Mouse (Mus musculus): Measurements from ENCODE around the gene Psmb5.
A peak's percentile ranks its signal among the peaks of the same experiment; 100 is the strongest.

The Psmb5 gene

GRCm38 (mm10) chr14:54592319-54592934 is 25.4 kb downstream of the Psmb5 start:
- no peak for DNase-seq (ENCODE audit: low spot score in 2 of 2)

- DNase-seq (ENCODE audit: low spot score in 2 of 2): no peak
These were observed 26.8 kb downstream of the Psmb5 start for GRCm38 (mm10) chr14:54591056-54591455.

GRCm38 (mm10) chr14:54583681-54584338 is 34.0 kb downstream of the Psmb5 start:
- DNase-seq (ENCODE audit: low spot score in 2 of 2): peak in 1 of 2 experiments; percentile 50

GRCm38 (mm10) chr14:54582536-54582935 is 35.3 kb downstream of the Psmb5 start:
- no peak for DNase-seq (ENCODE audit: low spot score in 2 of 2)

GRCm38 (mm10) chr14:54579638-54580037 is 38.2 kb downstream of the Psmb5 start:
- DNase-seq (ENCODE audit: low spot score in 2 of 2): no peak

- no peak for DNase-seq (ENCODE audit: low spot score in 2 of 2)
These were observed 39.8 kb downstream of the Psmb5 start for GRCm38 (mm10) chr14:54578063-54578462.

GRCm38 (mm10) chr14:54577089-54577982 is 40.5 kb downstream of the Psmb5 start, which contains the start of gene Ajuba:
Gene Ajuba (minus strand): TSS chr14:54577558.
- peak; percentile 20 to 29 for DNase-seq (ENCODE audit: low spot score in 2 of 2)

- no peak for DNase-seq (ENCODE audit: low spot score in 2 of 2)
These were observed 41.4 kb downstream of the Psmb5 start for GRCm38 (mm10) chr14:54576241-54577088.

GRCm38 (mm10) chr14:54575631-54576030 is 42.2 kb downstream of the Psmb5 start:
- DNase-seq (ENCODE audit: low spot score in 2 of 2): no peak

GRCm38 (mm10) chr14:54575031-54575430 is 42.8 kb downstream of the Psmb5 start:
- DNase-seq (ENCODE audit: low spot score in 2 of 2): no peak

GRCm38 (mm10) chr14:54574253-54574652 is 43.6 kb downstream of the Psmb5 start:
- DNase-seq (ENCODE audit: low spot score in 2 of 2): no peak

GRCm38 (mm10) chr14:54572790-54573736 is 44.8 kb downstream of the Psmb5 start:
- no peak for DNase-seq (ENCODE audit: low spot score in 2 of 2)

GRCm38 (mm10) chr14:54572122-54572521 is 45.7 kb downstream of the Psmb5 start:
- no peak for DNase-seq (ENCODE audit: low spot score in 2 of 2)

GRCm38 (mm10) chr14:54569451-54570392 is 48.1 kb downstream of the Psmb5 start:
- DNase-seq (ENCODE audit: low spot score in 2 of 2): no peak

GRCm38 (mm10) chr14:54568694-54569414 is 49.0 kb downstream of the Psmb5 start:
- DNase-seq (ENCODE audit: low spot score in 2 of 2): peak; percentile 39 to 55
